Mouse (Mus musculus) CD4-positive naive resting alpha-beta T cell, adult 76 days (primary cell): ENCODE measurements around the gene Klhl25. TPM values are rescaled to one million over a fixed set of nuclear protein-coding genes. Genes with fewer than 3 reads are reported as not detected.

ENCODE experiments used
- total RNA-seq: library from RNA; stranded (reverse); gene quantifications from one replicate; pipeline ENCODE4 v1.2.4, GENCODE M21; 2023

The Klhl25 gene
- total RNA-seq: 22.7 TPM

DNA sequence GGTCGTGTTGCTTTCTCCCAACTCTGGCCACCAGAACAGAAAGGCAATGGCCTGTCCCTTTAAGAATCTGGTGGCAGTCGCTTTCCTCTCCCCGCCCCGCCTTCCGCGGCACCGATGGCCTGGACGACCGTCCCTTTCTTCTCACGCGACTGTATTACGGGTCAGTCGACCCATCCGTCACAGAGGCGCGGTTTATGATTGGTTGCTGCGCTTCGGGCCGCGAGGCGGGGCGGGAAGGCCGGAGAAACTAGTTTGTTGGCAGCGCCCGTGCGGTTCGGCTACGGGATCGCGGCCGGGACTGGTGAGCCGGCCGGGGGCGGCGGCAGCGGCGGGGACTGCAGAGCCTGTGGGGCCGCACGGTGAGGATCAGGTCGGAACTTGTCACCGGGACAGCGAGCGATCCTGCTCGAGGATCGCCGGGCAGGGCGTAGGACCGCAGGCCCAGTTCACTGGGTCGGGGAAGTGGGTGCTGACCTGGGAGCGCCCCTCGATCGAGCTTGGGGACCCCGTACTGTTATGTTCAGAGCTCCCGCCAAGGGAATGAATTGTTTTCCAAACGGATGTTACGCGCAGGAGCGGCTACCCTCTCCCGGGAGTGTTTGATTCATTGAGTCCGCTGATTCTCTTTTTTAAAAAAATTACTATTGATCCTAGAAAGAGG lies at the start of gene Klhl25:
TSS of gene Klhl25 (plus strand) at position 196 of the 661 bp plus-strand sequence.

